Mouse (Mus musculus) lung, postnatal 4 days (tissue): ENCODE measurements at regions not wholly inside any gene's neighbourhood (a gene's known extent, or its start where the extent isn't known, plus 50 kb on each side); places are given as distances from the start of the nearest gene placed in this dataset.
"Not testable (repeated sequence)": the region's sequence is repeated elsewhere in the genome, so short reads cannot be mapped to it uniquely, and the experiment has no call there.

Experiments
- DNase-seq, 2 experiments: peaks; one replicate each; pipeline ENCODE4 v3.0.0; 2021

- peak; percentile 89 to 91 for DNase-seq
These were observed 112.6 kb upstream of the Zfp960 start for GRCm38 (mm10) chr17:16951092-16952016.

- not testable (repeated sequence) for DNase-seq
These were observed 111.8 kb upstream of the Zfp960 start for GRCm38 (mm10) chr17:16952146-16952545.

- DNase-seq, result not testable (repeated sequence)
These were observed 66.7 kb upstream of the Zfp960 start for GRCm38 (mm10) chr17:16997241-16997640.

- DNase-seq, result peak; percentile 89 to 91
These were observed 59.2 kb upstream of the Zfp960 start for GRCm38 (mm10) chr17:17004632-17005265.

GRCm38 (mm10) chr17:17005267-17005666 lies 58.6 kb upstream of the Zfp960 start:
- DNase-seq, result not testable (repeated sequence)
